Mouse (Mus musculus): ENCODE data around the gene Olfr476. TPM values are rescaled to one million over a fixed set of nuclear protein-coding genes. Genes with fewer than 3 reads are reported as not detected.
"Not testable (repeated sequence)": the region's sequence is repeated elsewhere in the genome, so short reads cannot be mapped to it uniquely, and the experiment has no call there.

Gene Olfr476
- not detected in 2 replicates for polyA plus RNA-seq (2014; fragmentation: Nextera tagmentation; extraction: Ambion mirVana)

DNA sequence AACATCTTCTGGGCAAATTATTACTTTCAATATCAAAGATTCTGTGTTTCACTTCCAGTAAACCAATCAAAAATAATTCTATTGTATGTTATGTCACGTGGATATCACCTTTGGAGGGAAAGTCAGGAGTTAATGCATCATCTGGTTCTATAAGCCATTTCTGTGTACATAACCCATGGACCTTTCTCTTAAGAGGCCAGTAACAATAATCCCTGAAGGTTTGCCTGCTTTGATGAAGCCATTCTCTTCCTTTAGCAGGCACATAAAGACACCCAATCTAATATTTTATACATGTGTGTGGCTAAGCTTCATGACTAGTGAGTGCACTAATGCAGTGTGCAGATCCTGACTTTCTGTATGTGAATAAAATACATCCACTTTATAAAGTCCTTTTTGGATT, at the start of gene Olfr476:
Olfr476 (plus strand) TSS at position 301 of the 400 bp plus-strand sequence.
- ATAC-seq (replicated peaks; ENCODE audit: insufficient number of reproducible peaks, low FRiP score, low TSS enrichment) = no peak
- Histone ChIP-seq H3K4me2 (no peak within 1 kb of the TSS), H3K36me3 (ENCODE audit: control insufficient read depth, insufficient read depth, low read length) (no peaks in the 10 kb centered on the region), H3K27me3 (ENCODE audit: control insufficient read depth, insufficient read depth, low read length) (no peaks in the 10 kb centered on the region), H3K27ac (ENCODE audit: low read depth, low read length) (no peak within 1 kb of the TSS), H3K9ac (ENCODE audit: low read depth, low read length) (no peak within 1 kb of the TSS), H3K9me3 (replicated peaks; ENCODE audit: control insufficient read depth, low read length) (no peaks in the 10 kb centered on the region), H3K4me1 (ENCODE audit: control insufficient read depth, insufficient read depth, low read length) (no peaks in the 10 kb centered on the region), H3K4me3 (ENCODE audit: low read depth, low read length) (no peak within 1 kb of the TSS)
- 48% methylated on average over 1 of the region's 1 CpGs for WGBS (ENCODE audit: insufficient replicate concordance)

DNA sequence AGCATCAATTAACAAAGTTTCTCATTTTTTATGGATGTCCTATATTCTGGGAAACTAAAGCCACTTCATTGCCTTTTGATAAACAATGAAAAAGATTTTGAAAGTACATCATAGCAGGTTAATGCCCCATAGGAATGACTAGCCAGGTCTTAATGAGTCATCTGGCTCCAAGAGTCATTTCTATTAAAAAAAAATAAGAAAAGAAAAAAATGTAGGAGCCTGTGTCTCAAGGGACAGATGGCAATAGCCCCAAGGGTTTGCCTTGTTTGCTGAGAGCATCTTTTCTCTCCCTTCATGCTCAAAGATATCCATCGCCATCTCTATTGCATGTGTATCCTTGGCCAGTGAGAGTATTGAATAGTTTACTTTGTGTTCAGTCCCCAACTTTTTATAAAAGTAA, 34.5 kb upstream of the Olfr476 start, which contains the start of gene Olfr473:
Olfr473 (plus strand) TSS at position 301 of the 400 bp plus-strand sequence.
- no peak within 1 kb of the TSS for H3K4me2 ChIP-seq
- no peak within 1 kb of the TSS for H3K27ac ChIP-seq (ENCODE audit: low read depth, low read length)
- H3K9me3 ChIP-seq (replicated peaks; ENCODE audit: control insufficient read depth, low read length) = no peaks in the 10 kb centered on the region
- H3K36me3 ChIP-seq (ENCODE audit: control insufficient read depth, insufficient read depth, low read length) = no peaks in the 10 kb centered on the region
- no peak within 1 kb of the TSS for H3K4me3 ChIP-seq (ENCODE audit: low read depth, low read length)
- no peak within 1 kb of the TSS for H3K9ac ChIP-seq (ENCODE audit: low read depth, low read length)
- H3K27me3 ChIP-seq (ENCODE audit: control insufficient read depth, insufficient read depth, low read length) = no peaks in the 10 kb centered on the region
- WGBS (ENCODE audit: insufficient replicate concordance) = 89% methylated on average over 1 of the region's 1 CpGs
- no peak for ATAC-seq (replicated peaks; ENCODE audit: insufficient number of reproducible peaks, low FRiP score, low TSS enrichment)
- H3K4me1 ChIP-seq (ENCODE audit: control insufficient read depth, insufficient read depth, low read length) = no peaks in the 10 kb centered on the region

GRCm38 (mm10) chr7:107952539-107952938, 12.1 kb upstream of the Olfr476 start:
- not testable (repeated sequence) for H3K27me3 ChIP-seq (ENCODE audit: control insufficient read depth, insufficient read depth, low read length); H3K4me1 ChIP-seq (ENCODE audit: control insufficient read depth, insufficient read depth, low read length); H3K4me3 ChIP-seq (ENCODE audit: low read depth, low read length); H3K9ac ChIP-seq (ENCODE audit: low read depth, low read length); H3K9me3 ChIP-seq (replicated peaks; ENCODE audit: control insufficient read depth, low read length); H3K27ac ChIP-seq (ENCODE audit: low read depth, low read length); H3K36me3 ChIP-seq (ENCODE audit: control insufficient read depth, insufficient read depth, low read length); ATAC-seq (replicated peaks; ENCODE audit: insufficient number of reproducible peaks, low FRiP score, low TSS enrichment); H3K4me2 ChIP-seq
- 93% methylated on average over 12 of the region's 12 CpGs for WGBS (ENCODE audit: insufficient replicate concordance)

DNA sequence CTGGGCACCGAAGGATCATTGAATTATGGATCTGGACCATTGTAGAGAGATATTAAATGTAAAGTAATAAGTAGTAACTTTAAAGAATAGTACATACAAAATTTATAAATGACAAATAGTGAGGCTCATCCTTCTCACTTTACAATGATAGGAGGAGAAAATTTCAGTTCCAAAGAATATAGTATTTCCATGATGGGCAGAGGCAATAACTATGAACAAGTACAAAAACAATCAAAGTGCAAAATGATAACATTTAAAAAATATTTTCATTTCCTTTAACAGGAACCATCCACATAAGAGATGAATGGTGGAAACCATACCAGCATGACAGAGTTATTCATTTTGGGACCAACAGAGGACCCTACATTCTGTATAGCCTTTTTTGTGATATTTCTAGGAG, 10.3 kb upstream of the Olfr476 start, which contains the start of gene Olfr474:
Olfr474 (plus strand) TSS at position 301 of the 400 bp plus-strand sequence.
- Histone ChIP-seq H3K36me3 (ENCODE audit: control insufficient read depth, insufficient read depth, low read length) (no peaks in the 10 kb centered on the region), H3K4me3 (ENCODE audit: low read depth, low read length) (no peak within 1 kb of the TSS), H3K4me2 (no peak within 1 kb of the TSS), H3K9ac (ENCODE audit: low read depth, low read length) (no peak within 1 kb of the TSS), H3K9me3 (replicated peaks; ENCODE audit: control insufficient read depth, low read length) (no peaks in the 10 kb centered on the region), H3K27ac (ENCODE audit: low read depth, low read length) (no peak within 1 kb of the TSS), H3K27me3 (ENCODE audit: control insufficient read depth, insufficient read depth, low read length) (no peaks in the 10 kb centered on the region), H3K4me1 (ENCODE audit: control insufficient read depth, insufficient read depth, low read length) (no peaks in the 10 kb centered on the region)
- 77% methylated on average over 1 of the region's 1 CpGs for WGBS (ENCODE audit: insufficient replicate concordance)
- no peak for ATAC-seq (replicated peaks; ENCODE audit: insufficient number of reproducible peaks, low FRiP score, low TSS enrichment)

DNA sequence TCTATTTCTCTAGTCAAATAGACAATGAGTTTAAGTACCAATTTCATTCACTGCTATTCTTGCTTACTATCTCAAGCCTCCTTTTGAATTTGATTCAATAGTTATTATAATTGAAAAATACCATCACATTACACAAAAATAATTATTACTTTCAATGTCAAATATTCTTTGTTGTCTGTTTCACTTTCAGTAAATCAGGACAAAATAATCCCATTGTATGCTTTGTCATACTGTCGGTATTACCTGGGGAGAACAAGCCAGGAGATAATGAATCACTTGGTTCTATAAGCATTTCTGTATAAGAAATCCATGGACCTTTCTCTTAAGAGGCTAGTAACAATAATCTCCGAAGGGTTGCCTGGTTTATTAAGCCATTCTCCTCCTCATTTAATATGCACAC, 21.8 kb downstream of the Olfr476 start, which contains the start of gene Olfr477:
Olfr477 (plus strand) TSS at position 301 of the 400 bp plus-strand sequence.
- no peak within 1 kb of the TSS for H3K27ac ChIP-seq (ENCODE audit: low read depth, low read length)
- H3K27me3 ChIP-seq (ENCODE audit: control insufficient read depth, insufficient read depth, low read length) = no peaks in the 10 kb centered on the region
- WGBS (ENCODE audit: insufficient replicate concordance) = 68% methylated on average over 2 of the region's 2 CpGs
- no peaks in the 10 kb centered on the region for H3K9me3 ChIP-seq (replicated peaks; ENCODE audit: control insufficient read depth, low read length)
- ATAC-seq (replicated peaks; ENCODE audit: insufficient number of reproducible peaks, low FRiP score, low TSS enrichment) = no peak
- H3K4me2 ChIP-seq = no peak within 1 kb of the TSS
- no peak within 1 kb of the TSS for H3K4me3 ChIP-seq (ENCODE audit: low read depth, low read length)
- H3K36me3 ChIP-seq (ENCODE audit: control insufficient read depth, insufficient read depth, low read length) = no peaks in the 10 kb centered on the region
- no peak within 1 kb of the TSS for H3K9ac ChIP-seq (ENCODE audit: low read depth, low read length)
- no peaks in the 10 kb centered on the region for H3K4me1 ChIP-seq (ENCODE audit: control insufficient read depth, insufficient read depth, low read length)

- ATAC-seq (replicated peaks; ENCODE audit: insufficient number of reproducible peaks, low FRiP score, low TSS enrichment); H3K4me1 ChIP-seq (ENCODE audit: control insufficient read depth, insufficient read depth, low read length); H3K27me3 ChIP-seq (ENCODE audit: control insufficient read depth, insufficient read depth, low read length); H3K27ac ChIP-seq (ENCODE audit: low read depth, low read length); H3K4me3 ChIP-seq (ENCODE audit: low read depth, low read length); H3K4me2 ChIP-seq; H3K36me3 ChIP-seq (ENCODE audit: control insufficient read depth, insufficient read depth, low read length); H3K9ac ChIP-seq (ENCODE audit: low read depth, low read length); H3K9me3 ChIP-seq (replicated peaks; ENCODE audit: control insufficient read depth, low read length): not testable (repeated sequence)
Measured at GRCm38 (mm10) chr7:108014256-108014655, 49.7 kb downstream of the Olfr476 start.

Other genes starting within 250 kb of the Olfr476 start
- 0.76 and 1.2 TPM in 2 replicates for gene Cyb5r2, start 206.8 kb upstream of the Olfr476 start, polyA plus RNA-seq (2014; fragmentation: Nextera tagmentation; extraction: Ambion mirVana)
- not detected in 2 replicates for gene Ovch2, start 163.6 kb upstream of the Olfr476 start, polyA plus RNA-seq (2014; fragmentation: Nextera tagmentation; extraction: Ambion mirVana)
- gene Olfr467, start 152.5 kb upstream of the Olfr476 start, polyA plus RNA-seq (2014; fragmentation: Nextera tagmentation; extraction: Ambion mirVana) = not detected in 2 replicates
- gene Olfr469, start 139.3 kb upstream of the Olfr476 start, polyA plus RNA-seq (2014; fragmentation: Nextera tagmentation; extraction: Ambion mirVana) = not detected in 2 replicates
- not detected in 2 replicates for gene Olfr470, start 117.3 kb upstream of the Olfr476 start, polyA plus RNA-seq (2014; fragmentation: Nextera tagmentation; extraction: Ambion mirVana)
- not detected in 2 replicates for gene Olfr472, start 66.9 kb upstream of the Olfr476 start, polyA plus RNA-seq (2014; fragmentation: Nextera tagmentation; extraction: Ambion mirVana)
- not detected in 2 replicates for gene Olfr473, start 34.4 kb upstream of the Olfr476 start, polyA plus RNA-seq (2014; fragmentation: Nextera tagmentation; extraction: Ambion mirVana)
- gene Olfr474, start 10.2 kb upstream of the Olfr476 start, polyA plus RNA-seq (2014; fragmentation: Nextera tagmentation; extraction: Ambion mirVana) = not detected in 2 replicates
- not detected in 2 replicates for gene Olfr477, start 21.9 kb downstream of the Olfr476 start, polyA plus RNA-seq (2014; fragmentation: Nextera tagmentation; extraction: Ambion mirVana)
- gene Olfr478, start 69.2 kb downstream of the Olfr476 start, polyA plus RNA-seq (2014; fragmentation: Nextera tagmentation; extraction: Ambion mirVana) = not detected in 2 replicates
- gene Olfr479, start 85.9 kb downstream of the Olfr476 start, polyA plus RNA-seq (2014; fragmentation: Nextera tagmentation; extraction: Ambion mirVana) = not detected in 2 replicates
- not detected in 2 replicates for gene Olfr480, start 102.5 kb downstream of the Olfr476 start, polyA plus RNA-seq (2014; fragmentation: Nextera tagmentation; extraction: Ambion mirVana)
- not detected in 2 replicates for gene Olfr481, start 115.1 kb downstream of the Olfr476 start, polyA plus RNA-seq (2014; fragmentation: Nextera tagmentation; extraction: Ambion mirVana)
- not detected in 2 replicates for gene Olfr482, start 132.8 kb downstream of the Olfr476 start, polyA plus RNA-seq (2014; fragmentation: Nextera tagmentation; extraction: Ambion mirVana)
- not detected in 2 replicates for gene Olfr483, start 136.0 kb downstream of the Olfr476 start, polyA plus RNA-seq (2014; fragmentation: Nextera tagmentation; extraction: Ambion mirVana)
- gene Olfr484, start 162.6 kb downstream of the Olfr476 start, polyA plus RNA-seq (2014; fragmentation: Nextera tagmentation; extraction: Ambion mirVana) = not detected in 2 replicates
- gene Olfr485, start 195.1 kb downstream of the Olfr476 start, polyA plus RNA-seq (2014; fragmentation: Nextera tagmentation; extraction: Ambion mirVana) = not detected in 2 replicates
- not detected in 2 replicates for gene Olfr486, start 207.9 kb downstream of the Olfr476 start, polyA plus RNA-seq (2014; fragmentation: Nextera tagmentation; extraction: Ambion mirVana)
- not detected in 2 replicates for gene Olfr487, start 249.8 kb downstream of the Olfr476 start, polyA plus RNA-seq (2014; fragmentation: Nextera tagmentation; extraction: Ambion mirVana)

Data from heart, embryonic 11.5 days (tissue).